Mouse (Mus musculus): Measurements from ENCODE around the gene Rimkla.

Gene Rimkla

DNA sequence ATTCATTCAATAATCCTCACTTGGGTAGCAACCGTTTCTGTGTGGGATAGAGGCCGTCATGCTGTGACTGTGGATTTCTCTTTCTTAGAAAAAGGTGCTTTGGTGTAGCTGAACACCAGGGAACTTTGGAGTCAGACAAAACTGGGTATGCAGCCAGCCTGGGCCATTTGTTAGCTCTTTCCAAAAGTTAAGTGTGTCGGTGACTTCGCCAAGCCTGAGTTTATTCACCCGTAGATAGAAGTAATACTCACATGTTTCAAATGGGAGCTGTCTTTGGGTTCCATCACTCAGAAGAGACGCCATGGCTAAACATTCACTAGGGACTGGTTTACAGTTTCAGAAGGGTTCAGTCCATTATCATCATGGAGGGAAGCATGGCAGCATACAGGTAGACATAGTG lies 45.2 kb downstream of the Rimkla start:
- ChIA-PET POLR2A (interaction anchor here in 2 of 4 experiments (0.6 to 1.5 kb wide), 2 partner anchors 92 to 214 kb away, joined by 3 to 4 read pairs; partner anchors contain the start of gene Frg2f1 (in 1 of the 2)), CTCF (no interaction called here)

DNA sequence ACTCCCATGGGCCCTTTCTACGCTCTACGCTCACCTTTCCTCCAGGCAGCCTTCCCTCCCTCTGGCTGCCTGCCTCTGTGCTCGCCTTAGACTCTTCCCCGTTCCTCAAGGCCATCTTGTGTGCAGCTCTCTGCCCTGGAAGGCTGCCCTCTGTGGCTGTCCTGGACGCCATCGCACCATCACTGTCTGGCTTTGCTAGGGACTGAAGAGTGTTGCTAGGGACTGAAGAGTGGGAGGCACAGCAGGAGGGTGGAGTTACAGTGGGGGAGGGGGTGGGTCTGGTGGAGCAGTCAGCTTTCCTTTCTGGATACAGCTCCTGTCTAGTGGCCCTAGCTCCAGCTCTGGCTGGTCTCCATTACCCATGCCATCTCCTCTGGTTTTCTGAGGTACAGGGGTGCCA lies 49.9 kb downstream of the Rimkla start:
- ChIA-PET POLR2A (interaction anchor here in 2 of 4 experiments (0.5 to 2.4 kb wide), 11 partner anchors 9 to 1482 kb away, joined by 3 to 12 read pairs (median 5); partner anchors contain the start of genes AU022252 (in 1 of the 2), Exo5 (in 1 of the 2), P3h1 (in 1 of the 2) and Zmynd12 (in 1 of the 2)), CTCF (interaction anchor here in 2 of 4 experiments (0.7 to 1.3 kb wide), 4 partner anchors 11 to 48 kb away, joined by 3 to 6 read pairs (median 3); no protein-coding TSS in a partner anchor)

DNA sequence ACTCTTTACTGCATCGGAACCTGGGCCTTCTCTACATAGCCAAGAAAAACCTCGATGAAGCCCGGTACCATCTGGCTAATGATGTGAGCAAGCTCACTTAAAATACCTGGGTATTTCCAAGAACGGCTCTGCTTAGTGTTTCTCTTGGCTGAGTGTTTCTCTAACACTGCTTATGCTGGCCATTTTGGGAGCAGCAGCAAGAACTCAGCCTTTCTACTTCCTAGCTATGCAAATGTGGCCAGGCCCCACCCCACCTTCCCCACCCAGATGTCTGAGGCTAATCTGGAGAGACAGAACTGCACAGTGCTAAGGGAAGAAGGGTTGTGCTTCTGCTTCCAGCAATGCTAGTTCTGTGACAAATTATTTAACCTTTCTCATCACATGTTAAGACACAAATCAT lies 50.6 kb downstream of the Rimkla start:
- CTCF ChIA-PET = interaction anchor here in 3 of 4 experiments (0.5 to 1.3 kb wide), 6 partner anchors 11 to 784 kb away, joined by 3 to 6 read pairs (median 3); no protein-coding TSS in a partner anchor
- POLR2A ChIA-PET = interaction anchor here in 3 of 4 experiments (0.6 to 2.4 kb wide), 14 partner anchors 8 to 209 kb away, joined by 3 to 12 read pairs (median 4); partner anchors contain the start of genes AU022252 (in 1 of the 3), Frg2f1 (in 1 of the 3), P3h1 (in 1 of the 3) and Rimkla (in 1 of the 3)

DNA sequence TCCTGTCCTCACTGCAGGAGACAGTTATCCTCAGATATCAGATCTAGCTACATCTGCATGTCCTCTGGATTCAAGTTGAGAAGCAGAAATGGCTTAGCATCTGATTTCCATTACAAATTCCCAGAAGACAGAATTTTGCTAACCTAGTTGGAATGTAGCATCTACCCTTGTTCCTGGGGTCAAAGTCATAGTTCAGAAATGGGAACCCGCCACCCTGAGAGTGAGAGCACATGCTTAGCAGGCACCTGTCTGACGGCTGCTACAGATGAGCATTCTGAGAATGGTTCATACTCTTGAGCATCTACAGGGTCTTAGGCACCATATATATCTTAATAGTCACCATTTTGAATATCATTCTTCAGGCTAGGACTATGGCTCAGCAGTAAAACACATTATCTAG lies 54.5 kb downstream of the Rimkla start:
- CTCF ChIA-PET = interaction anchor here in 2 of 4 experiments (0.6 to 1.9 kb wide), 4 partner anchors 23 to 199 kb away, joined by 3 to 5 read pairs (median 4); no protein-coding TSS in a partner anchor
- POLR2A ChIA-PET = interaction anchor here in 1 of 4 experiments (0.7 kb wide), 1 partner anchor 16 kb away, joined by 3 read pairs; no protein-coding TSS in a partner anchor

DNA sequence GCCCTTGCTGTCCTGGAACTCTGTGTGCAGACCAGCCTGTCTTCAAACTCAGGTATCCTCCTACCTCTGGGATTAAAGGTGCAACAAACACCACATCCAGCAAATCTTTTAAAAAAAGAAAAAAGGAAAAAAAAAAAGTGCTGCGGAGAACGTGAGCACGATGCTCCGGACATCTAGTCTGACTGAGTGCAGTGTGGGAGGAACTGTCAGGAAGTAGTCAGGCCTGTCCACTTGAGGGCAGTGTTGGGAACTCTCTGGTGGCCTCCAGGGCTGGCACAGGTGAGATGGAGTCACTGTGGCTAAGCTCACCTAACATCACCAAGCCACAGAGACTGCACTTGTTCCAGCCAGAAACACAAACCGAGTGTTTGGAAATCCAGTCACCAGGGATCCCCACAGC lies 61.8 kb downstream of the Rimkla start:
- ChIA-PET POLR2A (interaction anchor here in 2 of 4 experiments (0.6 to 0.7 kb wide), 3 partner anchors 30 to 177 kb away, joined by 3 to 4 read pairs (median 3); no protein-coding TSS in a partner anchor), CTCF (interaction anchor here (0.5 to 1.7 kb wide), 17 partner anchors 11 to 1389 kb away, joined by 3 to 12 read pairs (median 3); no protein-coding TSS in a partner anchor)

DNA sequence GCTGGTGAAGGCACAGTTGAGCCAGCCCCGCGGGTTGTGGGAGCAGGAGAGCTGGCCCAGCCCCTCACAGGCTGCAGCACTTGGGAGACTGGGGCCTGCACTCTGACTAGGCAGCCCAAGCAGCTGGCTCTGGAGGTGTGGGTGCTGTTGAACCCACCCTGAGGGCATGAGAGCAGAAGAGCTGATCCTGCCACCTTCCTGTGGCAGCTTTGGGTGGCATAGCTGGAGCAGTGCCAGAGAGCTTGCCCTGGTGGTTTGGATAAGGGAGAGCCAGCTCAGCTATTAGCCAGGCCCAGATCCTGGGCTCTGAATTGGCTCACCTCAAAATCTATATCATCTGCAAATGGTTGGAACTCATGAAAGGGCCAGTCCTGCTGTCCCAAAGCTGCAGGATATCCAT lies 64.7 kb downstream of the Rimkla start:
- ChIA-PET CTCF (interaction anchor here in 1 of 4 experiments (0.6 kb wide), 1 partner anchor 106 kb away, joined by 3 read pairs; no protein-coding TSS in a partner anchor), POLR2A (interaction anchor here in 1 of 4 experiments (1.1 to 1.4 kb wide), 2 partner anchors 12 to 16 kb away, joined by 3 to 4 read pairs; partner anchors contain the start of gene Ccdc30)

DNA sequence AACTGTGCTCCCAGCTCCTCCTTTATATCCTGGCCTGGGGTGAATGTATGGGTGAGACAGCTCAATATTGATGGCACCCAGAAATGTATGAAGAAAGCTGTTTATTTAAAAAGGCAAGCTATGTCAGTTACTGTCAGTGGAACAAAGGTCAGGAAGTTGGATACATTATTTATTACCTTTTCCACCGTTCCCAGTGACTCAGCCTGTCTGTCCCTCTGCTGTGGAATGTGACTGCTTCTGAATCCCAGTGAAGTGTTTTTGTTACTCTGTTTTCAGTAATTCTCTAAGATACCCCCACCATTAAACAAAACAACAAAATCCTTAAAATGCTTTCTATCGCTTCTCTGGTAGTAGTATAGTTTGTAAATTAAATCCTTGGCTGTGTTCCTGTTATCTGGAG lies 66.8 kb downstream of the Rimkla start:
- ChIA-PET CTCF (interaction anchor here in 1 of 4 experiments (0.5 kb wide), 1 partner anchor 202 kb away, joined by 4 read pairs; no protein-coding TSS in a partner anchor), POLR2A (interaction anchor here in 1 of 4 experiments (1.1 to 3.1 kb wide), 3 partner anchors 11 to 19 kb away, joined by 5 to 12 read pairs (median 5); no protein-coding TSS in a partner anchor)

DNA sequence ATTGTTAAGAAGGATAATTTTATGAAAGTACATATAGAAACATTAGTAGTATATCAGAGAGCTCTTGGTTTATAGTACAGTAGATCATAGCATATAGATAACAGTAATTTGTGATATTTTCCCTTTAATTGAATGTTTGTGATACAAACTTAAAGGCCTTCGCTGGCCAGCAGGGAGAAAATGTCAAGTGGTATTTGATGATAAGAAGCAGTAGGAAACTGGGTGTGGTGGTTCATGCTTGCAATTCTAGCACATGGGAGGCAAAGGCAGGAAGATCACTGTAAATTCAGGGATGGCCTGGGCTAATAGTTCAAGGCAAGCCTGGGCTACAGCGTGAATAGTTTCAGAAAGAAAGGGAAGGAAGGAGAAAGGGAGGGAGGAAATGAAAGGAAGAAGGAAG lies 67.4 kb downstream of the Rimkla start:
- ChIA-PET CTCF (no interaction called here), POLR2A (interaction anchor here in 1 of 4 experiments (1.1 to 3.1 kb wide), 4 partner anchors 12 to 19 kb away, joined by 5 to 12 read pairs (median 7); no protein-coding TSS in a partner anchor)

DNA sequence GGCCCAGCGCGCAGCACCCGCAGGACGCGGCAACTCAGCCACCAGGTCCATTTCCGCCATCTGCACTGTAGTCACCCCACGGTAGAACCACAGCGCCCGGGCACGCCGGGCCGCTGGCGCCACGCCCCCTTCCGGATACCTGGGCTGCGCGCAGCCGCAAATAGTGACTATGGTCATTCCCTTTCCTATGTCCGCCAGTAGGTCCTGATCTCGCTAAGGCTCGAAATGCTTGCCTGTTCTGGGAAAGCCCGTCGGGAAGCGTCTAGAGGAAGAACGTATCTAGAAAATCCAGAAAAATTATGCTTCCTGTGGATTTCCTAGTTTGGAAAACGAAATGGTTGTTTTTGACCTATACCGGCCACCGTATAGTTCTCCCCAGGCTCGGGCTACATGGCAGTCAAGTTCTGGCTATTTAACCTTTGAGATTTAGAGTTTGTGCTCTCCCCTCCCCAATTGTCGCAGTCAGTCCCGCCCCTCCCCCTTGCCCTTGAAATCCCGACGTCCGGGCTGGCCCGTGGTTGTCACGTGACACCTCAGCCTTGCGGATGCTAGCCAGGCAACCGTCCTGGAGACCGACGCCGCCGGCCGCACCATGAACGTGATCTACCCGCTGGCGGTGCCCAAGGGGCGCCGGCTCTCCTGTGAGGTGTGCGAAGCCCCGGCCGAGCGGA lies 70.0 kb downstream of the Rimkla start, which contains the start of the genes Ppcs and Zmynd12:
Gene Ppcs, minus strand, starts transcription at position 127 of the 671 bp plus-strand sequence.
Gene Zmynd12, plus strand, starts transcription at position 521 of the 671 bp plus-strand sequence.
- POLR2A ChIA-PET = interaction anchor here in 3 of 4 experiments (0.5 to 3.1 kb wide), 10 partner anchors 9 to 190 kb away, joined by 3 to 12 read pairs (median 3); partner anchors contain the start of genes AU022252 (in 1 of the 3), Frg2f1 (in 1 of the 3) and P3h1 (in 1 of the 3)

DNA sequence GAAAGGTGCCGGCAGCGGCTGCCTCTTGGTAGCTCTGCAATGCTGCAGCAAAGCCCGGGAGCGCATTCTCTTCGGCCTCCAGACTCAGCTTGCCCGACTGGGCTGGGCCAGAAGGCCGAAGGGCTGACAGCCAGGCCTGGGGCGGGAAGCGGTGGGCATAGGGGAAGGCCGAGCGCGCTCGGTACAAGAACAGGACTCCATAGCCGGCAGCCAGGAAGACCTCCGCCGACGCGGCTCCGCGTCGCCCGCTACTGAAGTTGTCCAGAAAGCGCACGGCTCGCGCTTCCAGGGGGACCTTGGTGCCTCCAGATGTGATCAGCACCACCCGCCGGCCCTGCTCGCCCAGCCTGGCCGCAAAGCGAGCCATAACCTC lies 70.5 kb downstream of the Rimkla start:
- ChIA-PET POLR2A (interaction anchor here in 2 of 4 experiments (1.0 to 1.5 kb wide), 5 partner anchors 10 to 190 kb away, joined by 3 to 5 read pairs (median 3); partner anchors contain the start of genes AU022252 (in 1 of the 2) and P3h1 (in 1 of the 2)), CTCF (no interaction called here)

More for the DNA sequence above, 70.0 kb downstream of the Rimkla start, which contains the start of the genes Ppcs and Zmynd12:
- CTCF ChIA-PET = interaction anchor here in 1 of 4 experiments (1.0 kb wide), 1 partner anchor 22 kb away, joined by 3 read pairs; no protein-coding TSS in a partner anchor

DNA sequence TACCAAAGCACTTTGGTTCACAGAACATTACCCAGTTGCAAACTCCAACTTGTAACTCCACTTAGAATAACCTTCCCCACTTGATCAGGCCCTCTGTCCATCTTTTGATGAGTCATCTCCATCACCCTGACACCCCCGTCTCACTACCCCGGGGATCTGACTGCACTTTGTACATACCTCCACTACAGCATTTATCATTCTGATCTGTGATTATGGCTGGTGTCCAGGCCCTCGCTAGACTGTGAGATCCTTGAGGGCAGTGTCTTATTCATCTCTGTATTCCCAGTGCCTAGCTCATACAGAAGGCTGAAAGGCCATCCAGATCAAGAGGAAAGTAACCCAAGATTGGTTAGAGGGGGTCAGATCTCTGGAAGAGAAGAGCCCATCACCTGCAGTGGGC lies 71.2 kb downstream of the Rimkla start:
- ChIA-PET CTCF (no interaction called here), POLR2A (interaction anchor here in 3 of 4 experiments (0.6 to 1.5 kb wide), 6 partner anchors 9 to 189 kb away, joined by 3 to 5 read pairs (median 3); partner anchors contain the start of genes AU022252 (in 1 of the 3) and P3h1 (in 1 of the 3))

DNA sequence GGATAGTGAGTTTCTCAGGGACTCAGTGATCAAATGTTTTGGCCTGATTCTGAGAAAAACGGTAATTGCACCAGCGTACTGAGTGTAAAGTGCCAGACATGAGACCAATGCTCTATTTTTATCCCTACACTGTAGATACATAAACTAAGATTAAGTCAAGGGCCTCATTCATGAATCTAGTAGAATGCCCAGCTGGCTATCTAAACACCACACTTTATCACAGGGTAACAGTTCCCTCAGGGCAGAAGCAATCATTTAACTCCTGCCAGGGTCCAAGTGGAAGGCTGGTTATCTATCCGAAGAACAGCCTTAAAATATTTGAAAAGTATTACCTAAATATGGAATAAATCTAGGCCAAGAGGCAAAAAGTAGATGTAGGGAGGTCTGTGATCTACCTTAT lies 74.5 kb downstream of the Rimkla start:
- CTCF ChIA-PET = no interaction called here
- POLR2A ChIA-PET = no interaction called here

DNA sequence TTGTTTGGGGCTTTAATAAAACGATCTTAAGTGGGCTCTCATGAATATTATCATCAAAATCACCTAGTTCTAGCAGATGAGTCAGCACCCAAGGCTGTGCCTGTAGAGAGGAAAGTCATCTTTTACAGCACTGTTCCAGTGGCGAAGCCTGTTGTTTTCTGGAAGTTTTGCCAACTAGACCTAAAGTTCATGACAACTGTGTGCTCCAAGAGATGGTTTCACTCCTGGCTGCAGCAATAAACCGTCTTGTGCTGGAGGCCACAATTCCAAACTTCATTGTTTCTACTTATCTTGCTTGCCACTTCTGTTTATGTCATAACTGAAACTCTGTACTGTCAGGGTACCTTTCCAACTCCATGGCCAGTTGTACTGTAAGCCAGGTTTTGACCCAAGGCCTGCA lies 75.2 kb downstream of the Rimkla start:
- ChIA-PET POLR2A (interaction anchor here in 1 of 4 experiments (2.7 kb wide), 1 partner anchor 13 kb away, joined by 14 read pairs; no protein-coding TSS in a partner anchor), CTCF (interaction anchor here in 2 of 4 experiments (0.5 kb wide), 2 partner anchors 61 to 839 kb away, joined by 3 to 5 read pairs; no protein-coding TSS in a partner anchor)

Measured in embryonic stem cell, embryonic (primary cell).